Mouse (Mus musculus) C2C12 (cell line): ENCODE data around the gene Pde6h. TPM values are rescaled to one million over a fixed set of nuclear protein-coding genes. Genes with fewer than 3 reads are reported as not detected.

Experiments
- H3K27me3 ChIP-seq: one replicate; pipeline ENCODE4 v1.6.1; 2011; ENCODE audit not compliant: control insufficient read depth, insufficient read depth, insufficient read length
- H3K36me3 ChIP-seq: one replicate; pipeline ENCODE4 v1.6.1; 2011; ENCODE audit not compliant: control insufficient read depth, insufficient read depth
- H3K4me3 ChIP-seq: one replicate; pipeline ENCODE4 v1.5.1; 2011; ENCODE audit warnings: mild to moderate bottlenecking, control low read depth; ENCODE audit not compliant: poor library complexity, insufficient read depth, severe bottlenecking
- H3K79me2 ChIP-seq: one replicate; pipeline ENCODE4 v1.6.1; 2011; ENCODE audit not compliant: control insufficient read depth, insufficient read depth
- H3K79me3 ChIP-seq: one replicate; pipeline ENCODE4 v1.6.1; 2011; ENCODE audit warnings: low read depth, control low read depth
- H3ac ChIP-seq: one replicate; pipeline ENCODE3; 2011; ENCODE audit warnings: low read depth; ENCODE audit not compliant: control insufficient read depth, insufficient read length
- CEBPB ChIP-seq: IDR thresholded peaks from one replicate; pipeline ENCODE4 v1.6.1; 2011; ENCODE audit warnings: low read depth, mild to moderate bottlenecking, control low read depth, moderate library complexity
- CTCF ChIP-seq: IDR thresholded peaks from one replicate; pipeline ENCODE4 v1.5.1; 2011; ENCODE audit not compliant: control insufficient read depth, insufficient read depth, insufficient read length
- FOSL1 ChIP-seq: IDR thresholded peaks from one replicate; pipeline ENCODE4 v1.8.0; 2011; ENCODE audit warnings: mild to moderate bottlenecking, low read length; ENCODE audit not compliant: poor library complexity, insufficient read depth, severe bottlenecking
- MAX ChIP-seq: IDR thresholded peaks from one replicate; pipeline ENCODE4 v1.6.1; 2011; ENCODE audit warnings: mild to moderate bottlenecking, control low read depth
- MYOD1 ChIP-seq: IDR thresholded peaks from one replicate; pipeline ENCODE4 v1.6.1; 2011; ENCODE audit warnings: low read depth; ENCODE audit not compliant: control insufficient read depth, insufficient read length
- MYOG ChIP-seq: IDR thresholded peaks from one replicate; pipeline ENCODE4 v1.6.1; 2011; ENCODE audit not compliant: control insufficient read depth, insufficient read length; ENCODE audit errors: extremely low read depth
- USF1 ChIP-seq: IDR thresholded peaks from one replicate; pipeline ENCODE4 v1.6.1; 2011; ENCODE audit warnings: low read depth, mild to moderate bottlenecking, control low read depth, moderate library complexity
- polyA plus RNA-seq: library from polyadenylated mRNA; unstranded; fragments of >200 nt; fragmentation: generic; extraction: Trizol; gene quantifications from one replicate; pipeline ENCODE4 v1.2.1, GENCODE M21; 2012; ENCODE audit warnings: missing spikeins

Gene Pde6h
- polyA plus RNA-seq, 1 experiment: 0.26 TPM

DNA sequence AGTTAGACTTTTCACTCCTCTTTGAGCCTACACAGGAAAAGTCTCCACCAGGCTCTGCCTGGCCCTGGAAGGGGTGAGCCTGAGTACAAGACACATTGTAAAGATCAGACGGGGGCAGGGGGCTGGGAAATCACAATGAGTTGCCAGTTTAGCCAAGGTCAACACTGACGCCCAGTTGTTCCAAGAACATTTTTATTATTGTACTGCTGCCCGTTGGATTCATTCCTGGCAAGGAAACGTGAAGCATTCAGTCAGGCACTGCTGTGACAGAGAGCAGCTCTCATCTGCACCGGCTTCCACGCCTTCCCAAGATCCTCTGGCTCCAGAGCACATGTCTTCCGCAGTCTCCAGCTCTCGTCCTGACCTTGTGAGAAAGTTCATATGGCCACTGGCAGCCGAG lies 35.8 kb upstream of the Pde6h start:
- no peak overlapping the region for H3ac ChIP-seq
- no peaks in the 10 kb centered on the region for H3K79me2 ChIP-seq
- no peak for TF ChIP-seq MYOD1
- no peak for TF ChIP-seq CEBPB
- no peak for TF ChIP-seq USF1
- no peak for TF ChIP-seq CTCF
- no peak overlapping the region for H3K4me3 ChIP-seq
- H3K27me3 ChIP-seq: no peaks in the 10 kb centered on the region
- no peaks in the 10 kb centered on the region for H3K79me3 ChIP-seq
- H3K36me3 ChIP-seq: no peaks in the 10 kb centered on the region

DNA sequence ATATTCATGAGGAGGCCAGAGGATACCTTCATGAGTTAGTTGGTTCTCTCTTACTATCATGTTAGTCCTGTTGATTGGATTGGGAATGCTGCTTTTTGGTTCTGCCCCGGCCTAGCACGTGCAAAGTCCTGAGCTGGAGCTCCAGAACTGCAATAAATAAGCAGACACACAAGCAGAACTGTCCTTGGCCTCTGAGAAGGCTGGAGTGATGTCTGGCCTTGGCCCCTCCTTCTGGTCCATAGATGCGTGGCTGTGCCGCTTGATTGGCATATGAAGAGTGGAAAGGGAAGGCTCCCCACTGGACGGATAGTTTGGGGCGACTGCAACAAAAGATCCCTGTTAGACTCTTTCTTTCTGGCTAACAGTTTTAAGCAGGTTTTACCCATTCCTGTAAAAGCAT lies 34.6 kb upstream of the Pde6h start:
- no peaks in the 10 kb centered on the region for H3K27me3 ChIP-seq
- no peak overlapping the region for H3K4me3 ChIP-seq

DNA sequence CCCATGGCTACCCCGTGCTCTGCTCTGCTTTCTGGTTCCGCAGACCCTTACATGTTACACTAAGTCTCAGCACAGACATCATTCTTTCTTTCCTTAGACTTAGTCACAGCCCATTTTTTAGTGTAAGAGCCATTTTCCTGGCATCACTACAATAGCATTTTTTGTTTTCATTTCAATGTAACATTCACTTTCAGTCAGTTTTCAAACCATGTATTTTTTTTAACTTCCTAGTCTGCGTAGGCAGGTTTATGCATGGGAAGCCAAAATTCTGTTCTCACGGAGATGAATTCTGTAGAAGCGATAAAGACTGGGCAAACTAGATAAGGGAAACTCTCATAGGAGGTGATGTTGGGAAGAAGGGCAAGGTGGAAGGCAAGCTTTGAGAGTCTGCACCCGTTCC lies 34.1 kb upstream of the Pde6h start:
- Histone ChIP-seq H3K79me3 (no peaks in the 10 kb centered on the region), H3ac (no peak overlapping the region), H3K4me3 (no peak overlapping the region), H3K79me2 (no peaks in the 10 kb centered on the region), H3K27me3 (no peaks in the 10 kb centered on the region), H3K36me3 (no peaks in the 10 kb centered on the region)
- no peak for TF ChIP-seq FOSL1
- TF ChIP-seq USF1: no peak
- TF ChIP-seq CEBPB: no peak
- TF ChIP-seq MYOG: no peak
- TF ChIP-seq MAX: no peak
- no peak for TF ChIP-seq MYOD1
- no peak for TF ChIP-seq CTCF

More for the DNA sequence above, 34.6 kb upstream of the Pde6h start:
- Histone ChIP-seq H3K79me3 (no peaks in the 10 kb centered on the region), H3K79me2 (no peaks in the 10 kb centered on the region), H3K36me3 (no peaks in the 10 kb centered on the region), H3ac (no peak overlapping the region)
- no peak for TF ChIP-seq MYOD1
- TF ChIP-seq MAX: no peak
- no peak for TF ChIP-seq MYOG
- no peak for TF ChIP-seq CTCF
- no peak for TF ChIP-seq CEBPB
- no peak for TF ChIP-seq USF1
- no peak for TF ChIP-seq FOSL1

DNA sequence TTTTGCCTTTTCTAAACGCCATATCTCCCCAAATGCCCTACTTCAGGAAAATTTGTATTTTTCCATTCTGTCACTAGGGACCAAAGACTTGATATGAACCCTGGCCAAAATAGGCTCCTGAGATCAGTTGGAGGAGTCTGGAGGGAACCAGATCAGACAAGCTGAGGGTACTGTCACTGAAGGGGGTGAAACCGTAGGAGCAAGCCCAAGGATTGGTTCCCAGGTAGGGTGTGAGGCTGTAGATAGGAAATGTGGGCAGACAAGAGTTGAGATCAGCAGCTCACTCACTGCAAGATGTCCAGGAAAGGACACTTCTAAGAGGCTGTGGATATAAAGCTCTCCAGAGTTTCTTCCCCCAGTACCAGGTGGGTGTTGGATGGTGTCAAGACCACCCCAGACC lies 31.6 kb upstream of the Pde6h start:
- Histone ChIP-seq H3ac (no peak overlapping the region), H3K79me2 (no peaks in the 10 kb centered on the region), H3K36me3 (no peaks in the 10 kb centered on the region), H3K4me3 (no peak overlapping the region), H3K79me3 (no peaks in the 10 kb centered on the region), H3K27me3 (no peaks in the 10 kb centered on the region)
- TF ChIP-seq USF1: no peak
- TF ChIP-seq MAX: no peak
- TF ChIP-seq FOSL1: no peak
- TF ChIP-seq CEBPB: no peak
- TF ChIP-seq CTCF: no peak
- no peak for TF ChIP-seq MYOD1
- no peak for TF ChIP-seq MYOG

DNA sequence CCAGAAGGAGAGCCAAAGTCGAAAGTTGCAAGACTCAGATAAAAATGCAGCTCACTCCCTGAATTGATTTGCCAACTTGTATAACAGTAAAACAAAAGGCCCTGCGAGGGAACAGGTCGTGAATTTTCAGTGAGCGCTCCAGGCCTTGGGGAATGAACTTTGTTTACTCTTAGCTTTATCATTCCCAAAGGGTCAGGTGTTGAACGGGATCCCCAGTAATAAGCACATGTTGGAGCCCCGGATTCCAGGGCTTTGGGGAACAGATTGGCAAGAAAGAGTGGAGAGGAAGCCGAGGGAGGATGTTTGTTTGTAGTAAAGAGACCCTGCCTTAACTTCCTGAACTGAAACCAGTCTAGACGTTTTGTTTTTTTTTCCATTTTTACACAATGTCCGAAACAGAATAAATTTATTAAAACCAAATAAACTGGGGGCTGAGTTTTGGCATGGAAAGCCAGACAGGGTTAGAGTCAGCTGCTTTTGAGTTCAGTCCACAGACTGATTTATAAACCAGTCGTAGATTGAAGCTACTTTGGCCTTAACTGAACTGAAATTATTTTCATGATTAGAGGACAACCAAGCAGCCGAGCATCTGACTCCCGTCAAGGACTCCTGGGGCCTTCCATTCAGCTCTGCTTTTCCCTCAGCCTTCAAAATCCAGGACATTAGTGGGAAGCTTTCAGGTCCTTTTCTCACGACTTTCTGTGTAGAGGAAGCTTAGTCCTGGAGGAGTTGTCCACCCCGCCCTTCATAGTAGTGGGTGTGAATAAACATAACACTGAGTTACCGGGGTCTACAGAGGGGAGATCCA lies 28.9 kb upstream of the Pde6h start:
- H3K4me3 ChIP-seq: no peak overlapping the region
- no peak for TF ChIP-seq MAX
- H3ac ChIP-seq: no peak overlapping the region
- H3K27me3 ChIP-seq: no peaks in the 10 kb centered on the region
- no peaks in the 10 kb centered on the region for H3K79me2 ChIP-seq
- no peaks in the 10 kb centered on the region for H3K79me3 ChIP-seq
- no peaks in the 10 kb centered on the region for H3K36me3 ChIP-seq

DNA sequence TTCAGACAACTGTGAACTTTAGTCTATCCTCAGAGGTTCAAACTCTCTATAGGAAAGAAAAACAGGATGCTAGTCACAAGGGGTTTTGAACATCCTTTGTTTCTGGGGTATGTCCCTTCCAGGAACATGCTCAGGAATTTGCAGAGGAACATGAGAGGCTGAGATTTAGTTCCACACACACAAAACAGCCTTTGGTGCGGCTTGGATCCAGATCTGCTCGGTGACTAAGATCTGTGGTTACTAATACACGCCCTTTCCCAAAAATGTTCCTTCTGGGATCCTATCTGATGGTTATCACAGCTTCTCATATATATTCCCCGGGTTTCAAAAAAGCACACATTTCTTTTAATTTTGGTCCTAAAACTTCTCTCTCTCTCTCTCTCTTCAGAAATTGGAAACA lies 25.8 kb upstream of the Pde6h start:
- no peaks in the 10 kb centered on the region for H3K79me2 ChIP-seq
- no peaks in the 10 kb centered on the region for H3K36me3 ChIP-seq
- no peaks in the 10 kb centered on the region for H3K27me3 ChIP-seq
- TF ChIP-seq MYOD1 (no peak), MYOG (no peak), CTCF (no peak), MAX (no peak)
- no peak overlapping the region for H3ac ChIP-seq
- H3K79me3 ChIP-seq: no peaks in the 10 kb centered on the region
- H3K4me3 ChIP-seq: no peak overlapping the region
